ENCODE assay signal across 8 mouse cellular contexts in the genomic region with DNA sequence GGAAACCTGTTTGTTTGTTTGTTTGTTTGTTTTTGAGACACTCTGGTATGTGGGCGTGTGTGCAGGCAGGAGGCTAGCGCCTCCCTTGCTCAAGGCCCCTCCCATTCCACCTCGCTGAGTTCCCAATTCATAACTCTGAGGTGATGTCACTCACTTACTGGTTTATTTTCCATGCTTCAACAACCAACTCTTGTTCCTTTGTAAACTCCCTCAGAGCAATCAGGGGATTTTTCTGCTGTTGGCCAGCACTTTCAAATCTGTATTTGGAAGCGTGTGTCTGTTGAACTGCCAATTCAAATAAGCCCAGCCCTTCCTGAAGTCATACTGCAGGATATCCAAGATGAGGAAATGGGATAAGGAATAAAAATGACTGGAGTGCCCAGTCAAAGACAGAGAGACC. TPM values are rescaled to one million over a fixed set of nuclear protein-coding genes. Genes with fewer than 3 reads are reported as not detected.
DNase-seq lines count a peak whose midpoint lies in the region; ATAC-seq and TF ChIP-seq lines count a peak whose summit lies in the region.

No protein-coding gene starts in this region.

- no peaks in the 10 kb centered on the region for H3K9me3 ChIP-seq in heart, embryonic 14.5 days (ENCODE audit: control insufficient read depth, low read length)
- no peaks in the 10 kb centered on the region for H3K9me3 ChIP-seq in liver, embryonic 14.5 days (ENCODE audit: control insufficient read depth, low read length)

- no peaks in the 10 kb centered on the region for H3K27me3 ChIP-seq in heart, embryonic 14.5 days (ENCODE audit: control insufficient read depth, insufficient read depth, low read length)
- H3K27me3 ChIP-seq in liver, embryonic 14.5 days (ENCODE audit: control insufficient read depth, insufficient read depth, low read length): no peaks in the 10 kb centered on the region

- peak overlapping the region; percentile 70 for H3K4me2 ChIP-seq in heart, embryonic 14.5 days (ENCODE audit: low read length)
- H3K4me2 ChIP-seq in liver, embryonic 14.5 days (ENCODE audit: low read depth): peak overlapping the region; percentile 95

- DNase-seq in CD4-positive helper T cell, adult 2 months (ENCODE audit: low read depth, low spot score): peak; percentile 52
- peak; percentile 65 for DNase-seq in brain, embryonic 14.5 days (ENCODE audit: low read depth)
- peak; percentile 25 to 45 (median 44) for DNase-seq in liver, embryonic 14.5 days (ENCODE audit: low read depth in 3 of 3, low spot score in 3 of 3)
- DNase-seq in skeletal muscle tissue, adult 2 months (ENCODE audit: low read depth, low spot score): peak; percentile 34
- no peak for DNase-seq in left cerebral cortex, adult 11 months (ENCODE audit: low spot score)
- DNase-seq in layer of hippocampus, adult 18-20 months (ENCODE audit: low spot score in 2 of 2): no peak
- no peak for DNase-seq in cerebellum, postnatal 25 days

- peak overlapping the region; percentile 63 to 64 for H3K27ac ChIP-seq in heart, embryonic 14.5 days (replicated peaks in 1 of 2; ENCODE audit: control insufficient read depth in 1 of 2, insufficient read depth in 1 of 2, low read depth in 2 of 2, low read length in 2 of 2)
- no peak overlapping the region for H3K27ac ChIP-seq in liver, embryonic 14.5 days

- WGBS in heart, embryonic 14.5 days: 4% methylated on average over 4 of the region's 4 CpGs
- 11% methylated on average over 4 of the region's 4 CpGs for WGBS in liver, embryonic 14.5 days (ENCODE audit: insufficient replicate concordance)

- peaks cover 37% of the 10 kb centered on the region for H3K36me3 ChIP-seq in heart, embryonic 14.5 days (ENCODE audit: control insufficient read depth, insufficient read depth, low read length)
- H3K36me3 ChIP-seq in liver, embryonic 14.5 days (replicated peaks; ENCODE audit: control insufficient read depth, insufficient read depth, low read depth): no peaks in the 10 kb centered on the region

- H3K4me3 ChIP-seq in heart, embryonic 14.5 days (ENCODE audit: control insufficient read depth in 1 of 2, insufficient read depth in 1 of 2, low read depth in 1 of 2, low read length in 2 of 2): peak overlapping the region; percentile 53 to 65
- peak overlapping the region; percentile 73 to 90 for H3K4me3 ChIP-seq in liver, embryonic 14.5 days (ENCODE audit: insufficient read depth in 1 of 2, low read depth in 2 of 2, low read length in 2 of 2)

- no peak for TF ChIP-seq EP300 in liver, embryonic 14.5 days (IDR thresholded peaks at IDR 0.05; ENCODE audit: low read depth)

- TF ChIP-seq POLR2A in brain, embryonic 14.5 days (IDR thresholded peaks at IDR 0.05; ENCODE audit: borderline replicate concordance, extremely low read depth, insufficient read depth, insufficient read length, poor library complexity, severe bottlenecking): no peak

- TF ChIP-seq CTCF in brain, embryonic 14.5 days (IDR thresholded peaks at IDR 0.05; ENCODE audit: borderline replicate concordance, extremely low read depth, insufficient read depth, insufficient read length): no peak
- TF ChIP-seq CTCF in liver, embryonic 14.5 days (IDR thresholded peaks at IDR 0.05; ENCODE audit: low read depth): no peak

- H3K4me1 ChIP-seq in heart, embryonic 14.5 days (ENCODE audit: control insufficient read depth in 2 of 2, insufficient read depth in 2 of 2, low read length in 2 of 2): peaks cover 6 to 15% of the 10 kb centered on the region in 2 experiments
- H3K4me1 ChIP-seq in liver, embryonic 14.5 days (replicated peaks; ENCODE audit: control insufficient read depth in 2 of 2, insufficient read depth in 2 of 2, low read length in 1 of 2): peaks cover 5 to 9% of the 10 kb centered on the region in 2 experiments; a peak in 3 of 4 replicates

- H3K9ac ChIP-seq in heart, embryonic 14.5 days (ENCODE audit: low read length): peak overlapping the region; percentile 70
- H3K9ac ChIP-seq in liver, embryonic 14.5 days (replicated peaks): peak overlapping the region; percentile 83

- no peak for ATAC-seq in heart, embryonic 14.5 days (ENCODE audit: insufficient number of reproducible peaks, insufficient read depth, low FRiP score, low read depth)
- peak; percentile 58; the same call in 1 of the 2 replicates for ATAC-seq in liver, embryonic 14.5 days (ENCODE audit: insufficient read depth)

RNA-seq across cellular contexts. Expression of a gene that starts 0.9 kb away (rescaled TPM):
- polyA plus RNA-seq in brain, embryonic 14.5 days (2012; rRNA removed): 10.1 and 17.2 TPM in 2 replicates
- 22.8 and 26.4 TPM in 2 replicates for polyA plus RNA-seq in heart, embryonic 14.5 days (2014; fragmentation: Nextera tagmentation; extraction: Ambion mirVana)
- 8.4 and 8.8 TPM in 2 replicates for polyA plus RNA-seq in liver, embryonic 14.5 days (2012; rRNA removed)
- polyA plus RNA-seq in liver, embryonic 14.5 days (2014; fragmentation: Nextera tagmentation; extraction: Ambion mirVana): 6.7 and 7.6 TPM in 2 replicates
- under 1 TPM; 0.13 to 0.22 TPM for total RNA-seq in layer of hippocampus, adult 18-20 months (2021)

RNA-seq across cellular contexts. Expression of a gene that starts 4.6 kb away (rescaled TPM):
- polyA plus RNA-seq in brain, embryonic 14.5 days (2012; rRNA removed): not detected in 2 replicates
- polyA plus RNA-seq in heart, embryonic 14.5 days (2014; fragmentation: Nextera tagmentation; extraction: Ambion mirVana): not detected in 2 replicates
- not detected in 2 replicates for polyA plus RNA-seq in liver, embryonic 14.5 days (2012; rRNA removed)
- polyA plus RNA-seq in liver, embryonic 14.5 days (2014; fragmentation: Nextera tagmentation; extraction: Ambion mirVana): not detected in 2 replicates
- not detected for total RNA-seq in layer of hippocampus, adult 18-20 months (2021)

RNA-seq across cellular contexts. Expression of a gene that starts 24.4 kb away (rescaled TPM):
- 87.8 and 101 TPM in 2 replicates for polyA plus RNA-seq in brain, embryonic 14.5 days (2012; rRNA removed)
- polyA plus RNA-seq in heart, embryonic 14.5 days (2014; fragmentation: Nextera tagmentation; extraction: Ambion mirVana): 161 and 168 TPM in 2 replicates
- 25.0 and 26.1 TPM in 2 replicates for polyA plus RNA-seq in liver, embryonic 14.5 days (2012; rRNA removed)
- 59.6 and 67.7 TPM in 2 replicates for polyA plus RNA-seq in liver, embryonic 14.5 days (2014; fragmentation: Nextera tagmentation; extraction: Ambion mirVana)
- total RNA-seq in layer of hippocampus, adult 18-20 months (2021): 10 to 100 TPM; 81.9 to 82.9 TPM

RNA-seq across cellular contexts. Expression of a gene that starts 39.8 kb away (rescaled TPM):
- 8.3 and 15.6 TPM in 2 replicates for polyA plus RNA-seq in brain, embryonic 14.5 days (2012; rRNA removed)
- 14.7 and 16.7 TPM in 2 replicates for polyA plus RNA-seq in heart, embryonic 14.5 days (2014; fragmentation: Nextera tagmentation; extraction: Ambion mirVana)
- 5.4 and 11.5 TPM in 2 replicates for polyA plus RNA-seq in liver, embryonic 14.5 days (2012; rRNA removed)
- polyA plus RNA-seq in liver, embryonic 14.5 days (2014; fragmentation: Nextera tagmentation; extraction: Ambion mirVana): 19.0 and 22.2 TPM in 2 replicates
- total RNA-seq in layer of hippocampus, adult 18-20 months (2021): 10 to 100 TPM; 16.3 to 16.5 TPM

RNA-seq across cellular contexts. Expression of a gene that starts 55.3 kb away (rescaled TPM):
- polyA plus RNA-seq in brain, embryonic 14.5 days (2012; rRNA removed): 0.68 and 1.6 TPM in 2 replicates
- polyA plus RNA-seq in heart, embryonic 14.5 days (2014; fragmentation: Nextera tagmentation; extraction: Ambion mirVana): 0.58 TPM in 1 of 2 replicates, not detected in the other
- polyA plus RNA-seq in liver, embryonic 14.5 days (2012; rRNA removed): not detected in 2 replicates
- polyA plus RNA-seq in liver, embryonic 14.5 days (2014; fragmentation: Nextera tagmentation; extraction: Ambion mirVana): not detected in 2 replicates
- total RNA-seq in layer of hippocampus, adult 18-20 months (2021): 10 to 100 TPM; 33.0 to 33.4 TPM

Comparison
In these comparisons a context has a peak if more than half of its experiments do, and no peak if none do; other contexts are left out.
1. DNase-seq: peak in CD4-positive helper T cell, adult 2 months (single experiment), brain, embryonic 14.5 days (single experiment), liver, embryonic 14.5 days (3 of 3) and skeletal muscle tissue, adult 2 months (single experiment); none in left cerebral cortex, adult 11 months (single experiment), layer of hippocampus, adult 18-20 months (0 of 2) and cerebellum, postnatal 25 days (0 of 2).